Mouse (Mus musculus) heart, postnatal 4 days (tissue): ENCODE results near the gene Slc6a20a. TPM values are rescaled to one million over a fixed set of nuclear protein-coding genes. Genes with fewer than 3 reads are reported as not detected.

Experiments used
- DNase-seq: peaks from one replicate; pipeline ENCODE4 v3.0.0; 2021
- total RNA-seq, 2 experiments: library from RNA; stranded (reverse); gene quantifications; 2 replicates each; pipeline ENCODE4 v1.2.3; 2021

Gene Slc6a20a
- total RNA-seq, 2 experiments from 2014 or later, result not detected

- DNase-seq, result no peak
These were observed 41.9 kb downstream of the Slc6a20a start for GRCm38 (mm10) chr9:123636771-123637170.

GRCm38 (mm10) chr9:123632993-123633392, 45.7 kb downstream of the Slc6a20a start:
- no peak for DNase-seq

- no peak for DNase-seq
These were observed 46.4 kb downstream of the Slc6a20a start, which contains the start of gene Slc6a20b for GRCm38 (mm10) chr9:123632281-123632680. Gene Slc6a20b (minus strand): TSS chr9:123632565.

- DNase-seq, result no peak
These were observed 47.0 kb downstream of the Slc6a20a start for GRCm38 (mm10) chr9:123631666-123632065.

- DNase-seq, result no peak
These were observed 52.9 kb downstream of the Slc6a20a start for GRCm38 (mm10) chr9:123625821-123626220.

- no peak for DNase-seq
These were observed 53.9 kb downstream of the Slc6a20a start for GRCm38 (mm10) chr9:123624741-123625140.

GRCm38 (mm10) chr9:123620311-123621098, 58.2 kb downstream of the Slc6a20a start:
- DNase-seq, result no peak

GRCm38 (mm10) chr9:123601529-123601928, 77.2 kb downstream of the Slc6a20a start:
- DNase-seq, result no peak

GRCm38 (mm10) chr9:123597376-123597775, 81.3 kb downstream of the Slc6a20a start:
- DNase-seq, result peak; percentile 14

GRCm38 (mm10) chr9:123596910-123597309, 81.8 kb downstream of the Slc6a20a start:
- no peak for DNase-seq

GRCm38 (mm10) chr9:123595194-123595593, 83.5 kb downstream of the Slc6a20a start:
- DNase-seq, result no peak

GRCm38 (mm10) chr9:123589240-123589910, 89.3 kb downstream of the Slc6a20a start:
- no peak for DNase-seq

Other genes with a start within 250 kb of the Slc6a20a start
- gene Limd1, start 200.2 kb downstream of the Slc6a20a start, total RNA-seq, result 10 to 100 TPM; 49.1 to 53.5 TPM
- gene Sacm1l, start 149.1 kb downstream of the Slc6a20a start, total RNA-seq, result 10 to 100 TPM; 44.6 to 47.0 TPM
- not detected for gene Slc6a20b, start 46.3 kb downstream of the Slc6a20a start, total RNA-seq
- under 1 TPM in 1 of 2 experiments, not detected in 1; 0.17 TPM for gene Ccr9, start 446 bp downstream of the Slc6a20a start, total RNA-seq
- 10 to 100 TPM; 32.7 to 33.4 TPM for gene Lztfl1, start 38.8 kb upstream of the Slc6a20a start, total RNA-seq
- gene Cxcr6, start 127.6 kb upstream of the Slc6a20a start, total RNA-seq, result not detected
- 100 to 1,000 TPM; 156 to 161 TPM for gene Fyco1, start 173.0 kb upstream of the Slc6a20a start, total RNA-seq
- not detected for gene Xcr1, start 183.1 kb upstream of the Slc6a20a start, total RNA-seq